In genomic region chr1:155252631-155253121, GRCm38 (mm10) we compare ENCODE assay signal across 14 mouse cellular contexts. TPM values are rescaled to one million over a fixed set of nuclear protein-coding genes. Genes with fewer than 3 reads are reported as not detected.
DNase-seq lines count a peak whose midpoint lies in the region; ATAC-seq and TF ChIP-seq lines count a peak whose summit lies in the region.
"Had no signal": no experiment of that assay in that cellular context is flagged by ENCODE, and none has a peak within 500 bp of the region (broad histone marks: within the 10 kb centered on the region; RNA-seq: fewer than 3 reads in every experiment).

No protein-coding gene starts in this region.

- no peaks in the 10 kb centered on the region for H3K36me3 ChIP-seq in midbrain, embryonic 10.5 days
- H3K36me3 ChIP-seq in midbrain, embryonic 16.5 days (ENCODE audit: control insufficient read depth, insufficient read depth, low read length): no peaks in the 10 kb centered on the region
- H3K36me3 ChIP-seq in intestine, embryonic 16.5 days (ENCODE audit: control insufficient read depth, insufficient read depth, low read length): no peaks in the 10 kb centered on the region
- no peaks in the 10 kb centered on the region for H3K36me3 ChIP-seq in kidney, postnatal 0 days (ENCODE audit: insufficient read depth, low read length)
- H3K36me3 ChIP-seq in liver, postnatal 0 days (replicated peaks; ENCODE audit: insufficient read depth, low read length): no peaks in the 10 kb centered on the region
- H3K36me3 ChIP-seq: forebrain, embryonic 12.5 days; limb, embryonic 13.5 days; neural tube, embryonic 13.5 days had no signal

- TF ChIP-seq CTCF in kidney, postnatal 0 days (IDR thresholded peaks at IDR 0.05; ENCODE audit: low read depth): no peak
- no peak for TF ChIP-seq CTCF in liver, postnatal 0 days (IDR thresholded peaks at IDR 0.05; ENCODE audit: low read depth)

- no peak; the same call in 1 of the 2 replicates for ATAC-seq in midbrain, embryonic 16.5 days
- peak; percentile 70 for ATAC-seq in intestine, embryonic 16.5 days
- ATAC-seq in kidney, postnatal 0 days (replicated peaks; ENCODE audit: low FRiP score, low read depth): peak; percentile 82
- ATAC-seq in liver, postnatal 0 days: peak; percentile 29; the same call in 1 of the 2 replicates
- ATAC-seq: hindbrain, embryonic 16.5 days had no signal

- H3K9ac ChIP-seq in midbrain, embryonic 16.5 days (ENCODE audit: low read depth, low read length): no peak overlapping the region
- H3K9ac ChIP-seq in intestine, embryonic 16.5 days (ENCODE audit: low read depth, low read length): no peak overlapping the region
- H3K9ac ChIP-seq in kidney, postnatal 0 days (ENCODE audit: low read depth, low read length): no peak overlapping the region
- H3K9ac ChIP-seq in liver, postnatal 0 days (replicated peaks): no peak overlapping the region; the same call in 1 of the 2 replicates
- H3K9ac ChIP-seq: forebrain, embryonic 12.5 days; limb, embryonic 13.5 days; neural tube, embryonic 13.5 days had no signal

- no peak overlapping the region for H3K4me2 ChIP-seq in midbrain, embryonic 16.5 days (ENCODE audit: low read length)
- no peak overlapping the region for H3K4me2 ChIP-seq in intestine, embryonic 16.5 days (ENCODE audit: low read depth, low read length)
- H3K4me2 ChIP-seq in kidney, postnatal 0 days (ENCODE audit: low read length): no peak overlapping the region
- no peak overlapping the region for H3K4me2 ChIP-seq in liver, postnatal 0 days (ENCODE audit: low read depth, low read length)
- H3K4me2 ChIP-seq: forebrain, embryonic 12.5 days; limb, embryonic 13.5 days; neural tube, embryonic 13.5 days had no signal

- no peaks in the 10 kb centered on the region for H3K9me3 ChIP-seq in midbrain, embryonic 10.5 days (replicated peaks)
- no peaks in the 10 kb centered on the region for H3K9me3 ChIP-seq in midbrain, embryonic 16.5 days (replicated peaks; ENCODE audit: control insufficient read depth, low read length, poor library complexity, severe bottlenecking)
- H3K9me3 ChIP-seq in intestine, embryonic 16.5 days (ENCODE audit: control insufficient read depth, low read length): no peaks in the 10 kb centered on the region
- no peaks in the 10 kb centered on the region for H3K9me3 ChIP-seq in kidney, postnatal 0 days (replicated peaks; ENCODE audit: low read length)
- no peaks in the 10 kb centered on the region for H3K9me3 ChIP-seq in liver, postnatal 0 days (ENCODE audit: low read length)
- H3K9me3 ChIP-seq: forebrain, embryonic 12.5 days; limb, embryonic 13.5 days; neural tube, embryonic 13.5 days had no signal

- no peak for TF ChIP-seq EP300 in liver, postnatal 0 days (IDR thresholded peaks at IDR 0.05; ENCODE audit: low read depth)

- no peak overlapping the region for H3K4me3 ChIP-seq in midbrain, embryonic 10.5 days
- no peak overlapping the region for H3K4me3 ChIP-seq in midbrain, embryonic 16.5 days (ENCODE audit: low read depth, low read length)
- H3K4me3 ChIP-seq in intestine, embryonic 16.5 days (ENCODE audit: low read length): no peak overlapping the region
- no peak overlapping the region for H3K4me3 ChIP-seq in kidney, postnatal 0 days (replicated peaks; ENCODE audit: low read depth, low read length)
- no peak overlapping the region for H3K4me3 ChIP-seq in liver, postnatal 0 days (ENCODE audit: low read depth, low read length)
- H3K4me3 ChIP-seq: forebrain, embryonic 12.5 days; limb, embryonic 13.5 days; neural tube, embryonic 13.5 days had no signal

- H3K27ac ChIP-seq in midbrain, embryonic 10.5 days (replicated peaks): 0 out of 2 replicates have a peak overlapping the region, but pooled peaks have one; percentile 39
- no peak overlapping the region for H3K27ac ChIP-seq in midbrain, embryonic 16.5 days (ENCODE audit: low read length)
- no peak overlapping the region for H3K27ac ChIP-seq in intestine, embryonic 16.5 days (ENCODE audit: low read length)
- no peak overlapping the region for H3K27ac ChIP-seq in kidney, postnatal 0 days
- no peak overlapping the region for H3K27ac ChIP-seq in liver, postnatal 0 days (ENCODE audit: low read depth)
- H3K27ac ChIP-seq: forebrain, embryonic 12.5 days; limb, embryonic 13.5 days; macrophage; neural tube, embryonic 13.5 days had no signal

- H3K4me1 ChIP-seq in midbrain, embryonic 10.5 days: peaks cover 19% of the 10 kb centered on the region
- H3K4me1 ChIP-seq in midbrain, embryonic 16.5 days (ENCODE audit: control insufficient read depth, insufficient read depth, low read length): no peaks in the 10 kb centered on the region
- peaks cover 2% of the 10 kb centered on the region; the same call in 1 of the 2 replicates for H3K4me1 ChIP-seq in intestine, embryonic 16.5 days (ENCODE audit: control insufficient read depth, insufficient read depth, low read length)
- no peaks in the 10 kb centered on the region for H3K4me1 ChIP-seq in kidney, postnatal 0 days (replicated peaks; ENCODE audit: insufficient read depth, low read length)
- no peaks in the 10 kb centered on the region; the same call in none of the 2 replicates for H3K4me1 ChIP-seq in liver, postnatal 0 days (ENCODE audit: insufficient read depth)
- H3K4me1 ChIP-seq: neural tube, embryonic 13.5 days had no signal

- no peaks in the 10 kb centered on the region for H3K27me3 ChIP-seq in midbrain, embryonic 10.5 days (ENCODE audit: low read depth, poor library complexity, severe bottlenecking)
- H3K27me3 ChIP-seq in midbrain, embryonic 16.5 days (ENCODE audit: control insufficient read depth, insufficient read depth, low read depth, low read length): no peaks in the 10 kb centered on the region
- H3K27me3 ChIP-seq in intestine, embryonic 16.5 days (replicated peaks; ENCODE audit: control insufficient read depth, insufficient read depth, low read length): no peaks in the 10 kb centered on the region
- no peaks in the 10 kb centered on the region for H3K27me3 ChIP-seq in kidney, postnatal 0 days (ENCODE audit: insufficient read depth, low read length)
- 0 out of 2 replicates have a peak, but pooled peaks cover 2% of the 10 kb centered on the region for H3K27me3 ChIP-seq in liver, postnatal 0 days (ENCODE audit: insufficient read depth, low read length)
- H3K27me3 ChIP-seq: forebrain, embryonic 12.5 days; limb, embryonic 13.5 days; neural tube, embryonic 13.5 days had no signal

- no peak for DNase-seq in midbrain, embryonic 10.5 days (ENCODE audit: low spot score)
- DNase-seq in kidney, postnatal 0 days (ENCODE audit: low spot score): no peak
- DNase-seq in liver, postnatal 0 days: no peak
- no peak for DNase-seq in spleen, postnatal 4 days (ENCODE audit: low spot score in 2 of 2)
- no peak for DNase-seq in T-cell, adult 2 months (ENCODE audit: low spot score)
- DNase-seq: layer of hippocampus, adult 9-11 months; right cerebral cortex, postnatal 14 days had no signal

- WGBS in midbrain, embryonic 10.5 days: 53% methylated on average over 6 of the region's 6 CpGs
- WGBS in midbrain, embryonic 16.5 days: 49% methylated on average over 6 of the region's 6 CpGs
- WGBS in intestine, embryonic 16.5 days: 43% methylated on average over 6 of the region's 6 CpGs
- 30% methylated on average over 6 of the region's 6 CpGs for WGBS in kidney, postnatal 0 days
- 30% methylated on average over 5 of the region's 6 CpGs for WGBS in liver, postnatal 0 days (ENCODE audit: insufficient replicate concordance)

RNA-seq across cellular contexts. Expression of gene BC034090, which starts 8.4 kb away (rescaled TPM):
- 5.2 and 7.4 TPM in 2 replicates for polyA plus RNA-seq in midbrain, embryonic 10.5 days (2016; fragmentation: Nextera tagmentation; extraction: Ambion mirVana)
- 2.8 and 5.5 TPM in 2 replicates for polyA plus RNA-seq in midbrain, embryonic 16.5 days (2015; fragmentation: Nextera tagmentation; extraction: Ambion mirVana)
- 1.5 and 2.5 TPM in 2 replicates for polyA plus RNA-seq in intestine, embryonic 16.5 days (2015; fragmentation: Nextera tagmentation; extraction: Ambion mirVana)
- 9.9 and 10.2 TPM in 2 replicates for polyA plus RNA-seq in kidney, postnatal 0 days (2015; fragmentation: Nextera tagmentation; extraction: Ambion mirVana)
- polyA plus RNA-seq in liver, postnatal 0 days (2015; fragmentation: Nextera tagmentation; extraction: Ambion mirVana): 0.14 and 0.22 TPM in 2 replicates
- polyA plus RNA-seq: macrophage had no signal
